Mouse (Mus musculus) cortical plate, adult 2 months (tissue): Measurements from ENCODE around the gene Xpr1.

Experiments used
- CTCF ChIP-seq: fragments of 200-500 bp; IDR thresholded peaks from 2 replicates; pipeline ENCODE4 v1.5.1; 2011; ENCODE audit warnings: mild to moderate bottlenecking, control low read depth, low read length; ENCODE audit not compliant: insufficient read depth; ENCODE audit errors: extremely low read depth
- POLR2A ChIP-seq: fragments of 200-500 bp; IDR thresholded peaks from 2 replicates; pipeline ENCODE4 v1.6.1; 2011; ENCODE audit warnings: mild to moderate bottlenecking, low read length, control low read depth; ENCODE audit not compliant: insufficient read depth; ENCODE audit errors: extremely low read depth

GRCm38 (mm10) chr1:155353096-155353495 lies 64.1 kb downstream of the Xpr1 start:
- no peak for TF ChIP-seq CTCF
- TF ChIP-seq POLR2A = no peak
